Mouse (Mus musculus): ENCODE measurements around the gene Dennd6a. TPM values are rescaled to one million over a fixed set of nuclear protein-coding genes. Genes with fewer than 3 reads are reported as not detected.

The Dennd6a gene
- polyA plus RNA-seq, 1 experiment from 2014 or later, result 10.8 TPM

DNA sequence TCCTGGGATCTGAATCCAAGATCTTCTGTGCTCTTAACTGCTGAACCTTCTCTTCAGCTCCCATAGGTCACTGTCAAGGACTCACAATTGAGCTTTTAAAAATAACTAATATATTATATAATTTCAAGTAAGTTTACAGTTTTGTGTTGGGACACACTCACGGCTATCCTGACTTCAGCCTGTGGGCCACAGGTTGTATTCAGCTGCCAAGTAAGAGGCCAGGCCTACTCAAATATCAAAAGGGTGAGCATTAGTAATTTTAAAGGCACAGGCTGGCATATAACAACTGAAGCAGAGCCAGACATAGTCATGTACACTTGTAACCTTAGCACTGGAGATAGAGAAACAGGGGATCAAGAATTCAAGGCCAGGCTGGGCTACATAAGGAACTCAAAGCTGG, 33.1 kb upstream of the Dennd6a start:
- Histone ChIP-seq H3K36me3 (replicated peaks) (no peaks in the 10 kb centered on the region), H3K4me2 (no peak overlapping the region), H3K9ac (no peak overlapping the region), H3K4me3 (replicated peaks) (no peak overlapping the region), H3K27me3 (peaks cover 2% of the 10 kb centered on the region; the same call in 1 of the 2 replicates), H3K4me1 (replicated peaks) (no peaks in the 10 kb centered on the region), H3K9me3 (replicated peaks) (no peaks in the 10 kb centered on the region), H3K27ac (replicated peaks) (no peak overlapping the region)
- 71% methylated on average over 1 of the region's 1 CpGs for WGBS (ENCODE audit: insufficient replicate concordance)
- no peak for ATAC-seq (ENCODE audit: insufficient read depth)

DNA sequence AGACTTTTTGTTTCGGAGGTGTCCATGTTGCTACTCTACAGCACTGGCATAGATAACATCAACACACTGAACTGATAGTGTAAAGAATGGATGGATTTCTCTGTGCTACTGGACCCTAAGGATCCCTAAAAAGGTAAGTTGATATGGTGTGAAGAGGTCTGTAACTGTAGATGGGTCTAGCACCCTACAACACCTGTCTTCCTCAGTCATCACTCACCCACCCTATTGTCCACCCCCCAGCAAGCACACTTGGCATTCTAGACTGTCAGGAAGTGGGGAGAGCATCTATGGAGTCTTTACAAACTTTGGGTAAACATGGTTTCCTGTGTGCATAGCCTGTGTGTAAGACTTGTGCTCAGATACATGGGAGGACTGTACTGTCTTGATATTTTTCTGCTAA, 31.5 kb upstream of the Dennd6a start:
- no peak for ATAC-seq (ENCODE audit: insufficient read depth)
- H3K9me3 ChIP-seq (replicated peaks), result no peaks in the 10 kb centered on the region
- peaks cover 2% of the 10 kb centered on the region; the same call in 1 of the 2 replicates for H3K27me3 ChIP-seq
- H3K4me1 ChIP-seq (replicated peaks), result no peaks in the 10 kb centered on the region
- H3K9ac ChIP-seq, result no peak overlapping the region
- H3K4me2 ChIP-seq, result no peak overlapping the region
- H3K36me3 ChIP-seq (replicated peaks), result no peaks in the 10 kb centered on the region
- no peak overlapping the region for H3K4me3 ChIP-seq (replicated peaks)
- WGBS (ENCODE audit: insufficient replicate concordance), result 84% methylated on average over 1 of the region's 1 CpGs
- H3K27ac ChIP-seq (replicated peaks), result no peak overlapping the region

DNA sequence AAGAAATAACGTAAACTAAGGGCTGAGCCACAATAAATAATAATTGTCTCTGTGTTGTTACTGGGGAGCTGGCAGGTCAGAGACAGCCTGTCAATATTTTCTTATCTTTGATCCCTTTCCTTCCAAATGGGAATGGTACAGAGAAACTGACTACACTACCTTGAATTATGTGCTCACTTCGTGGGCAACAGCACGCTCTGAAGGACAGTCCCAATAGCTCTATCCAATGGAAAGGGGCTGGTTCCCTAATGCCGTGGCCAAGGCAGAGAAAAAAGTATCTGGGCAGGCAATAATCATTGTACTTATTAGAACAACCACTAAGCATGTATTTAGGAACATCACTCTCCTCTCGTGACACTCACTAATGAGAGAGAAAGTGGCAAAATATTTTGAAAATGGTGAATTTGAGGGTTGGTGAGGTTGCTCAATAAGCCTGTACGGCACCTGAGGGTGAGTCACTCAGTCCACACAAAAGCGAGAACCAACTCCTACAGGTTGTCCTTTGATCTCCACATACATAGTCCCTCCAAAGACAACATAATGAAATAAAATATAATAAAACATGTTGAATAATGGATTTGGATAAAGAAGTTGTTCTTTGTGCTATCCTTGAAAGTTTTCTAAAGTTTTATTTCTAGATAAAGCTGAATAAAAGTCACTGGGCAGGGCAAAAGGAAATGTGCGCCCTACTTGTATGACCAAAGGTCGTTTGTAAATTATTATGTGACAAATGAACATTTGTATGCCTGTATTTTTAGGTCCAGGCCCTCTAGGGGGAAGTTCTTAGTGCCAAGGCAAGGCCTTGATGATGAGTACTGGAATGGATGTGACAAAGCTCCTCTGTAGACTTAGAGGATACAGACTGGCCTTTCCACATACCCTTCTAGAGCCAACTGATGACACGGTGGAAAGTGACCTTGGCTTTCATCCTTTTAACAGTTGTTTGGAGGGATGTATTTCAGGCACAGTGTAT, 25.9 kb upstream of the Dennd6a start:
- Histone ChIP-seq H3K9ac (no peak overlapping the region), H3K4me2 (no peak overlapping the region), H3K9me3 (replicated peaks) (no peaks in the 10 kb centered on the region), H3K4me3 (replicated peaks) (no peak overlapping the region), H3K27me3 (peaks cover 2% of the 10 kb centered on the region; the same call in 1 of the 2 replicates), H3K36me3 (replicated peaks) (no peaks in the 10 kb centered on the region), H3K4me1 (replicated peaks) (no peaks in the 10 kb centered on the region), H3K27ac (replicated peaks) (no peak overlapping the region)
- no peak for ATAC-seq (ENCODE audit: insufficient read depth)
- 61% methylated on average over 10 of the region's 10 CpGs for WGBS (ENCODE audit: insufficient replicate concordance)

DNA sequence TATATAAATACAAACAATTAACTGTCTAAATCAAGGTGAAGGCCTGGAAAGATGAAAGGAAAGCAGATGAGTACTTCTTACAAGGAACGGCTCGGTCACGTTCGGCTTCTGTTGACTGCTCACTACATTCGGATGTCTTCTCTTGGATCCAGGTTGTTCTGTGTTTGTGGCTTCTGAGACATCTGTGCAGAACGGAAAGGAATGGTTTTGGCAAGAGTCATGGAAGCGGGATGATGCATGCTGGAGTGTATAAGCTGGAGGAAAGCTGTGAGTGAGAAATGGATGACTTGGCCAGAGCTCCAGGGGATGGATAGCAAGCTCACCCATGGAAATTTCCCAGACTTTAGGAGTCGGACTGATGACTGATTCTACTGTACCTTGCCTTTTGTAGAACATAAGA, 22.9 kb upstream of the Dennd6a start:
- WGBS (ENCODE audit: insufficient replicate concordance), result 79% methylated on average over 8 of the region's 8 CpGs
- no peak for ATAC-seq (ENCODE audit: insufficient read depth)
- no peak overlapping the region for H3K4me3 ChIP-seq (replicated peaks)
- no peaks in the 10 kb centered on the region for H3K36me3 ChIP-seq (replicated peaks)
- no peak overlapping the region for H3K4me2 ChIP-seq
- no peak overlapping the region for H3K27ac ChIP-seq (replicated peaks)
- H3K9me3 ChIP-seq (replicated peaks), result no peaks in the 10 kb centered on the region
- H3K4me1 ChIP-seq (replicated peaks), result 0 out of 2 replicates have a peak, but pooled peaks cover 4% of the 10 kb centered on the region
- no peaks in the 10 kb centered on the region for H3K27me3 ChIP-seq
- H3K9ac ChIP-seq, result no peak overlapping the region

DNA sequence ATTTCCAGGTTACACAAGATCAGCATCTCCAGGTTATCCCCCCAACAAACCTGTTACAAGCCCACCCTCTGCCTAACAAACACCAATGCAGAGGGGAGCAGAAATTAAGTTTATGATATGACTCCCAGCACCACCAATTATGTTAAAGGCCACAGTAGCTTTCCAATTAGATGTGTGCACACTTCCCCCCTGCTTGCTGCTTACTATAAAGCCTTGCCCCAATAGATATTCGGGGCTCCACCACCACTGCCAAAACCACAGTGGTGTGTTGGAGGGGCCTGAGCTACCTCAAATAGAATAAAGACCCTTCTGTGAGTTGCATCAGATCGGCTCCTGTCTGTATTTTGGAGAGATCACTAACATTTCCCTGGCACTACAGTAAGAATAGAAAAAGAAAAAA, 21.2 kb upstream of the Dennd6a start:
- Histone ChIP-seq H3K4me2 (no peak overlapping the region), H3K4me1 (replicated peaks) (0 out of 2 replicates have a peak, but pooled peaks cover 4% of the 10 kb centered on the region), H3K9me3 (replicated peaks) (no peaks in the 10 kb centered on the region), H3K9ac (no peak overlapping the region), H3K27ac (replicated peaks) (no peak overlapping the region), H3K27me3 (no peaks in the 10 kb centered on the region), H3K4me3 (replicated peaks) (no peak overlapping the region), H3K36me3 (replicated peaks) (no peaks in the 10 kb centered on the region)
- 29% methylated on average over 2 of the region's 2 CpGs for WGBS (ENCODE audit: insufficient replicate concordance)
- no peak for ATAC-seq (ENCODE audit: insufficient read depth)

DNA sequence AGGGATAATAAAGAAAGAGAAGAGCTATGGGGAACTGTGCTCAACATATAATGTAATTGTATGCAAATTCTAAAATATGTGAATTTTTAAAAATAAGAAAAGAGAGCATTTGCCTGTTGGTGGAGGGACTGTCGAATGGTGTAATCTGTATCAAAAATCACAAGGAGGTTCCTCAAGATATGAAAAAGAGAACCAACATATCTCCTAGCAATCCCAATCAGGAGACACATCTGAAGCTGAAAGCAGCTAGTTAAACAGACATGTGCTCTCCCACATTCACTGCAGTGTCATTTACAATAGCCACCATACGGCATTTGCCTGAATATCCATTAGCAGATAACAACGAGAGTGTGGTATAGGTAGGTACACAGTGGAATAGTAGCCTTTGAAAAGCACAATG, 20.8 kb upstream of the Dennd6a start:
- no peak overlapping the region for H3K4me3 ChIP-seq (replicated peaks)

DNA sequence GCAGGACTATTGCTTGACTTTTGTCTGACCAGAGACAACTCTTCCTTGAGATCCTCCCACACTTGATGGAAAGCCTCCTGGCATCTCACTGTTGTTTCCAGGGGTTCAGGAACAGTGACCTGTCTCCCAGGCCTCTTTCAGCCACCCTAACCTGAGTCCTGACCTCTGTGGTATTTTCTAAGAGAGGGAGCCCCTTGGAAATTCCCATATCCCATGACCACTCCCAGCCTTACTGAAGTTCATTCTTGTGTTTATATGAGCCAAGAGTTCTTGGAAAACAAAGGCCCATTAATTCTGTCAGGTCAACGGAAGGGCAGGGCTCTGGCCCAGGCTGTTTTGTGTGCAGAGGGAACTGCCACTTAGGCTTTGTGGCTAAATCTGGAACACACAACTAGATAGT, 16.1 kb upstream of the Dennd6a start:
- 0 out of 2 replicates have a peak, but pooled peaks cover 4% of the 10 kb centered on the region for H3K4me1 ChIP-seq (replicated peaks)
- WGBS (ENCODE audit: insufficient replicate concordance), result 64% methylated on average over 1 of the region's 1 CpGs
- no peak overlapping the region for H3K27ac ChIP-seq (replicated peaks)
- H3K9me3 ChIP-seq (replicated peaks), result no peaks in the 10 kb centered on the region
- H3K27me3 ChIP-seq, result no peaks in the 10 kb centered on the region
- no peak overlapping the region for H3K9ac ChIP-seq
- no peak for ATAC-seq (ENCODE audit: insufficient read depth)
- no peak overlapping the region for H3K4me2 ChIP-seq
- H3K36me3 ChIP-seq (replicated peaks), result no peaks in the 10 kb centered on the region
- H3K4me3 ChIP-seq (replicated peaks), result no peak overlapping the region

More for the DNA sequence above, 20.8 kb upstream of the Dennd6a start:
- Histone ChIP-seq H3K4me2 (no peak overlapping the region), H3K27me3 (no peaks in the 10 kb centered on the region), H3K9me3 (replicated peaks) (no peaks in the 10 kb centered on the region), H3K36me3 (replicated peaks) (no peaks in the 10 kb centered on the region), H3K4me1 (replicated peaks) (0 out of 2 replicates have a peak, but pooled peaks cover 4% of the 10 kb centered on the region), H3K9ac (no peak overlapping the region), H3K27ac (replicated peaks) (no peak overlapping the region)
- WGBS (ENCODE audit: insufficient replicate concordance), result 24% methylated on average over 3 of the region's 3 CpGs
- no peak for ATAC-seq (ENCODE audit: insufficient read depth)

DNA sequence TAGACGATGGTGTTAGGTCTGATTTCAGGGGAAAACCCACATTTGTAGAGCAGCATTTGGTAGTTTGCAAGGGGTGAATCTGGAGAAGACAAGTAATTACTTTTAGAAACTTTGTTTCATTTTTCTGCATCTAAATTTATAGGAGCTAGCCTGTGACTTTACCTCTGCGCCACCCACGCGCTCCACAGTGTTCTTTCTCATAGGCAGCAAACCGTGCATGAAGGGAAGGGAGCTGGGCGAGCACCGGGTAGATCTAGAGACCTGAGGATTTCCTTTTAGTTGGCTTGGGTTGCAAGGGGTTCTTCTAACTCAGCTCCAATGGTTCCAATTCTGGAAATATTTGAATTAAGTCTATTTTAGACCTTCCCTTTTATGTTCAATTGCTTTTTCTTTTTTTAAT, 15.1 kb upstream of the Dennd6a start:
- H3K27ac ChIP-seq (replicated peaks), result no peak overlapping the region
- no peaks in the 10 kb centered on the region for H3K9me3 ChIP-seq (replicated peaks)
- no peak overlapping the region for H3K4me2 ChIP-seq
- WGBS (ENCODE audit: insufficient replicate concordance), result 78% methylated on average over 7 of the region's 7 CpGs
- H3K9ac ChIP-seq, result no peak overlapping the region
- no peaks in the 10 kb centered on the region for H3K4me1 ChIP-seq (replicated peaks)
- ATAC-seq (ENCODE audit: insufficient read depth), result no peak
- no peaks in the 10 kb centered on the region for H3K27me3 ChIP-seq
- H3K36me3 ChIP-seq (replicated peaks), result no peaks in the 10 kb centered on the region
- no peak overlapping the region for H3K4me3 ChIP-seq (replicated peaks)

DNA sequence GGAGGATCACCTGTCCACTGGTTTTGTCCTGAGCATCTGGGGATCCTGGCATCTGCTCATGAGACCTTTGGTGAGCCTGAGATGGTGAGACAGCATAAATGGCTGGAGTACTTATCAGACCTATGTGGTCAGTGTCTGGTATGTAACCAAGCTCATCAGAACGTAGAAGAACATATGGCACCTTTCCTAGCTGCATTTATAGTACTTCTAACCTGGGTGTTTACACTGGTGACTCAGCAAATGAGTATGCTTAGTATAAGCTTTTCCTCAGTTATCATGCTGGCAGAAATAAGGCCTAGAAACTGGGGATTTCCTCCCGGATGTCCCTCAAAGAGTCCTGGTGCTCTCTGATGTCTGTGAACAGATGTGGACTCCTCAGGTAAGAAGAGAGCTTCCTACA, 11.4 kb upstream of the Dennd6a start:
- H3K9me3 ChIP-seq (replicated peaks), result no peaks in the 10 kb centered on the region
- no peaks in the 10 kb centered on the region for H3K27me3 ChIP-seq
- H3K4me2 ChIP-seq, result no peak overlapping the region
- no peaks in the 10 kb centered on the region for H3K36me3 ChIP-seq (replicated peaks)
- no peak for ATAC-seq (ENCODE audit: insufficient read depth)
- H3K27ac ChIP-seq (replicated peaks), result no peak overlapping the region
- WGBS (ENCODE audit: insufficient replicate concordance), result 62% methylated on average over 2 of the region's 2 CpGs
- no peaks in the 10 kb centered on the region for H3K4me1 ChIP-seq (replicated peaks)
- no peak overlapping the region for H3K9ac ChIP-seq
- no peak overlapping the region for H3K4me3 ChIP-seq (replicated peaks)

DNA sequence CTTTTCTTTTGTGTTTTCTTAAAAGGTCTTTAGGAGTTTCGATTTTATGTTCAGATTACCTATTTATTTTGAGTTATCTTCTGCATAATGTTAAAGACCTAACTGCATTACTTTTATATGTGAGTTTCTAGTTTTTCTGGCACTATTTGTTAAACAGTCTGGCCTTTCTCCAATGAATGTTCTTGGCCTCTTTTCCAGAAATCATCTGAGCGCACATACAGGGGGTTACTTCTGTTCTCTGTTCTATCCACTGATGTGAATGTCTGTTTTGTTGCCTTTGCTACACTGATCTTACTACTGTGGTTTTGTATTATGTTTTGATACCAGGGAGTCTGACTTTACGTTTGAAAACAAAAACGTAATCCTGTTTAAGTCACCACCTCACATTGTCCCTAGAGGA, 3.8 kb upstream of the Dennd6a start:
- no peak overlapping the region for H3K4me2 ChIP-seq
- H3K9ac ChIP-seq, result no peak overlapping the region
- no peaks in the 10 kb centered on the region for H3K9me3 ChIP-seq (replicated peaks)
- WGBS (ENCODE audit: insufficient replicate concordance), result 72% methylated on average over 4 of the region's 4 CpGs
- no peaks in the 10 kb centered on the region for H3K27me3 ChIP-seq
- no peak overlapping the region for H3K27ac ChIP-seq (replicated peaks)
- no peaks in the 10 kb centered on the region for H3K36me3 ChIP-seq (replicated peaks)
- no peak for ATAC-seq (ENCODE audit: insufficient read depth)
- no peak overlapping the region for H3K4me3 ChIP-seq (replicated peaks)
- H3K4me1 ChIP-seq (replicated peaks), result peaks cover 6% of the 10 kb centered on the region

DNA sequence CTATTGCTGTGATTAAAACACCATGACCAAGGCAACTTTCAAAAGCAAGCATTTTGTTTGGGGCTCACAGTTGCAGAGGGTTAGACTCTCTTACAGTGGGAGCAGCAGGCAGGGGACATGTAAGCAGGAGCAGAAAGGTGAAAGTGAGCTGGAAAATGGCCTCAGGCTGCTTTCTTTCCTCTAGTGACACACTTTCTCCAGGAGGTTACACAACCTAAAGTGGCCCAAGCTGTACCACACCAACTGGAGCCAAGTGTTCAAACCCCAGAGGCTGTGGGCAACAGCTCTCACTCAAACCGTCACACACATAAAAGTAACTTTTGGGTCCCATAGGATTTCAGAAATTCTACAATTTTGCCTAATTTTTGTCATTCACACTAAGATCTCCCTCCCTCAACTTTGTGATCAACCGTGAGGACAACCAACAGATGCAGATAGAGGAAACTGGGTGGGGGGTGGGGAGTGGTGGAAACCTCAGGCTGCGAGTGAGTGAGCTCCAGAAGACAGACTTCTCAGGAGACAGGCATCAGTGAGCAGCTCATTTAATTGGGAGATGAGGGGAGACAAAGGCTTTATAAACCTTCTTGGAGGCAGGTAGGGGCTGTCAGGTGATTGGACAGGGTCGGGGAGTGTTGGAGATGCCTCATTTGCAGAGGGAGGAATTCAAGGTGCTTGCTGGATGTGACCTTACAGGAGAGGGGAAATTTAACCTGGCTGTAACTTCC, 1.5 kb upstream of the Dennd6a start:
- H3K4me1 ChIP-seq (replicated peaks), result peaks cover 6% of the 10 kb centered on the region
- WGBS (ENCODE audit: insufficient replicate concordance), result 37% methylated on average over 4 of the region's 4 CpGs
- no peaks in the 10 kb centered on the region for H3K36me3 ChIP-seq (replicated peaks)
- H3K9ac ChIP-seq, result no peak overlapping the region
- H3K4me3 ChIP-seq (replicated peaks), result no peak overlapping the region
- no peak overlapping the region for H3K27ac ChIP-seq (replicated peaks)
- no peak for ATAC-seq (ENCODE audit: insufficient read depth)
- no peak overlapping the region for H3K4me2 ChIP-seq
- no peaks in the 10 kb centered on the region for H3K9me3 ChIP-seq (replicated peaks)
- H3K27me3 ChIP-seq, result no peaks in the 10 kb centered on the region
